Mouse (Mus musculus): Measurements from ENCODE around the gene C2cd5. TPM values are rescaled to one million over a fixed set of nuclear protein-coding genes. Genes with fewer than 3 reads are reported as not detected.
"Not testable (repeated sequence)": the region's sequence is repeated elsewhere in the genome, so short reads cannot be mapped to it uniquely, and the experiment has no call there.

C2cd5 gene
- total RNA-seq (2021), result 10 to 100 TPM; 16.6 to 20.8 TPM
- long read RNA-seq, experiment 1, full-length matches to known transcripts, result 4 of 19 reads
- long read RNA-seq, experiment 1, partial matches to known transcripts, result 2 of 19 reads
- long read RNA-seq, experiment 1, other reads (novel, unspliced or antisense), result 13 of 19 reads
- long read RNA-seq, experiment 2, full-length matches to known transcripts, result 2 of 11 reads
- long read RNA-seq, experiment 2, partial matches to known transcripts, result 2 of 11 reads
- long read RNA-seq, experiment 2, other reads (novel, unspliced or antisense), result 7 of 11 reads

- DNase-seq, result peak; percentile 96
Measured at GRCm38 (mm10) chr6:143099681-143100382, at the start of gene C2cd5. Gene C2cd5, minus strand, starts transcription at chr6:143100141.

GRCm38 (mm10) chr6:143148868-143149267 is 48.9 kb upstream of the C2cd5 start:
- no peak for DNase-seq

GRCm38 (mm10) chr6:143146756-143147155 is 46.8 kb upstream of the C2cd5 start:
- DNase-seq, result no peak

- DNase-seq, result no peak
Measured at GRCm38 (mm10) chr6:143145051-143145450, 45.1 kb upstream of the C2cd5 start.

- DNase-seq, result no peak
Measured at GRCm38 (mm10) chr6:143144556-143144955, 44.6 kb upstream of the C2cd5 start.

GRCm38 (mm10) chr6:143143775-143144273 is 43.9 kb upstream of the C2cd5 start:
- no peak for DNase-seq

GRCm38 (mm10) chr6:143143321-143143720 is 43.4 kb upstream of the C2cd5 start:
- no peak for DNase-seq

- no peak for DNase-seq
Measured at GRCm38 (mm10) chr6:143142861-143143260, 42.9 kb upstream of the C2cd5 start.

- not testable (repeated sequence) for DNase-seq
Measured at GRCm38 (mm10) chr6:143141624-143142592, 42.0 kb upstream of the C2cd5 start.

- DNase-seq, result no peak
Measured at GRCm38 (mm10) chr6:143140884-143141283, 40.9 kb upstream of the C2cd5 start.

GRCm38 (mm10) chr6:143139417-143139816 is 39.5 kb upstream of the C2cd5 start:
- DNase-seq, result no peak

GRCm38 (mm10) chr6:143137341-143137740 is 37.4 kb upstream of the C2cd5 start:
- no peak for DNase-seq

- no peak for DNase-seq
Measured at GRCm38 (mm10) chr6:143136688-143137087, 36.7 kb upstream of the C2cd5 start.

GRCm38 (mm10) chr6:143135097-143135496 is 35.2 kb upstream of the C2cd5 start:
- DNase-seq, result no peak

GRCm38 (mm10) chr6:143133150-143133549 is 33.2 kb upstream of the C2cd5 start:
- no peak for DNase-seq

- no peak for DNase-seq
Measured at GRCm38 (mm10) chr6:143131895-143132652, 32.1 kb upstream of the C2cd5 start.

- DNase-seq, result no peak
Measured at GRCm38 (mm10) chr6:143130411-143130810, 30.5 kb upstream of the C2cd5 start.

GRCm38 (mm10) chr6:143129952-143130351 is 30.0 kb upstream of the C2cd5 start:
- no peak for DNase-seq

GRCm38 (mm10) chr6:143129466-143129865 is 29.5 kb upstream of the C2cd5 start:
- no peak for DNase-seq

GRCm38 (mm10) chr6:143125721-143126120 is 25.8 kb upstream of the C2cd5 start:
- no peak for DNase-seq

GRCm38 (mm10) chr6:143119325-143119724 is 19.4 kb upstream of the C2cd5 start:
- no peak for DNase-seq

- no peak for DNase-seq
Measured at GRCm38 (mm10) chr6:143116779-143117178, 16.8 kb upstream of the C2cd5 start.
